ENCODE assay signal across 11 mouse cellular contexts in the genomic region with DNA sequence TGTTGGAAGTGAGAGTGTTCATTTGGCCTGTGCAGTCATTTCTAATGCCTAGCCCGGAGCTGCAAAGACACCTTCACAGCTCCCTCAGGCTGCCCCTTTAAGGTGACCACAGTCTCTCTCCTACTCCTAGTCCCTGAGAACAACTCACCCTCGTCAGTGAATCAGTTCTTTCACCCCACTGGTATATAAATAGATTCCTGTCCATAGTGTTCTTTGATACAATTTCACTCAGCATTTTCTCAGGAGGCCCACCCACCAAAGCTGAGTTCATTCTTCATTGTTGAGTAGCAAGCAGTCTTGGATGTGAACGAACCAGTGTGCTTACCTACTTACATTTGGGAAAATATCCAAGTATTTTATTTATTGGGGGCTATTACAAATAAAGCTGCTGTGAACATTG. TPM values are rescaled to one million over a fixed set of nuclear protein-coding genes. Genes with fewer than 3 reads are reported as not detected.
A peak's percentile ranks its signal among the peaks of the same experiment; 100 is the strongest.
DNase-seq lines count a peak whose midpoint lies in the region; TF ChIP-seq lines count a peak whose summit lies in the region.
"Had no signal": no experiment of that assay in that cellular context is flagged by ENCODE, and none has a peak within 500 bp of the region (broad histone marks: within the 10 kb centered on the region; RNA-seq: fewer than 3 reads in every experiment).

No protein-coding gene starts in this region.

- peaks cover 19% of the 10 kb centered on the region for H3K4me1 ChIP-seq in brown adipose tissue, adult 24 weeks (ENCODE audit: control insufficient read depth, insufficient read depth, insufficient read length, low read length)
- peaks cover 10% of the 10 kb centered on the region; the same call in 1 of the 2 replicates for H3K4me1 ChIP-seq in cerebellum, adult 2 months (ENCODE audit: control insufficient read depth, insufficient read depth, low read length)

- H3K4me3 ChIP-seq in gastrocnemius, adult 2 months: peak overlapping the region; percentile 23; the same call in 1 of the 2 replicates
- H3K4me3 ChIP-seq in left cerebral cortex, adult 2 months: no peak overlapping the region
- no peak overlapping the region for H3K4me3 ChIP-seq in brown adipose tissue, adult 24 weeks (ENCODE audit: insufficient read depth, low read depth, low read length)
- no peak overlapping the region for H3K4me3 ChIP-seq in macrophage (ENCODE audit: inconsistent target)
- H3K4me3 ChIP-seq in cerebellum, adult 2 months (replicated peaks; ENCODE audit: insufficient read depth, low read depth, low read length): no peak overlapping the region
- H3K4me3 ChIP-seq: erythroblast, embryonic 14.5 days; layer of hippocampus, adult 2 months; neural tube, embryonic 12.5 days had no signal

- no peaks in the 10 kb centered on the region for H3K79me2 ChIP-seq in macrophage (ENCODE audit: inconsistent target)

- peak overlapping the region; percentile 85 for H3K27ac ChIP-seq in gastrocnemius, adult 2 months
- peak overlapping the region; percentile 26; the same call in 1 of the 2 replicates for H3K27ac ChIP-seq in left cerebral cortex, adult 2 months
- peak overlapping the region; percentile 71 for H3K27ac ChIP-seq in brown adipose tissue, adult 24 weeks (replicated peaks; ENCODE audit: low read depth, low read length)
- H3K27ac ChIP-seq in macrophage: peak overlapping the region; percentile 97
- H3K27ac ChIP-seq in cerebellum, adult 2 months (ENCODE audit: insufficient read depth, low read length): no peak overlapping the region
- H3K27ac ChIP-seq: neural tube, embryonic 12.5 days had no signal

- H3K27me3 ChIP-seq in cerebellum, adult 2 months (ENCODE audit: control insufficient read depth, insufficient read depth, low read length): no peaks in the 10 kb centered on the region
- H3K27me3 ChIP-seq: neural tube, embryonic 12.5 days had no signal

- TF ChIP-seq CTCF in gastrocnemius, adult 2 months (IDR thresholded peaks at IDR 0.05): no peak
- TF ChIP-seq CTCF in left cerebral cortex, adult 2 months (IDR thresholded peaks at IDR 0.05): no peak
- TF ChIP-seq CTCF in cerebellum, adult 2 months (IDR thresholded peaks at IDR 0.05; ENCODE audit: borderline replicate concordance, insufficient read depth, low read depth, low read length): no peak

- H3K36me3 ChIP-seq in macrophage (ENCODE audit: inconsistent target): no peaks in the 10 kb centered on the region
- H3K36me3 ChIP-seq: neural tube, embryonic 12.5 days had no signal

- no peak for DNase-seq in gastrocnemius, adult 2 months
- DNase-seq in gastrocnemius, postnatal 25 days: no peak
- no peak for DNase-seq in left cerebral cortex, adult 2 months (ENCODE audit: extremely low spot score in 1 of 2, low spot score in 2 of 2)
- no peak for DNase-seq in left cerebral cortex, postnatal 14 days (ENCODE audit: low spot score in 2 of 2)
- no peak for DNase-seq in layer of hippocampus, postnatal 25 days (ENCODE audit: extremely low spot score in 1 of 2, low spot score in 1 of 2)
- DNase-seq in cerebellum, adult 2 months: no peak

- intact Hi-C loops in gastrocnemius, adult 2 months (cut with DNase I): loop anchor here (5.0 kb wide), 1 partner anchor 237 kb away; no protein-coding TSS in a partner anchor
- intact Hi-C loops in left cerebral cortex, adult 2 months (cut with DNase I): no loop called here
- intact Hi-C loops in left cerebral cortex, postnatal 14 days (cut with DNase I): no loop called here

- TF ChIP-seq POLR2A in cerebellum, adult 2 months (IDR thresholded peaks at IDR 0.05; ENCODE audit: borderline replicate concordance, insufficient read depth, low read length): no peak

- WGBS in macrophage (ENCODE audit: missing documents): 30% methylated on average over 3 of the region's 3 CpGs
- 83% methylated on average over 3 of the region's 3 CpGs for WGBS in cerebellum, adult 2 months

RNA-seq across cellular contexts. Expression of gene Stoml1, which starts 21.7 kb away (rescaled TPM):
- 1 to 10 TPM; 6.8 to 7.3 TPM for total RNA-seq in gastrocnemius, adult 2 months (2021)
- total RNA-seq in gastrocnemius, postnatal 25 days (2021): 1 to 10 TPM; 6.5 to 8.8 TPM
- total RNA-seq in left cerebral cortex, adult 2 months (2021): 10 to 100 TPM; 66.5 to 72.6 TPM
- total RNA-seq in left cerebral cortex, postnatal 14 days (2021): 10 to 100 TPM; 71.8 to 76.7 TPM
- polyA plus RNA-seq in brown adipose tissue, adult 24 weeks (2012; ENCODE audit: insufficient read depth, insufficient read length, missing spikeins): 7.9 and 8.1 TPM in 2 replicates
- total RNA-seq in macrophage (2018; cell fraction: chromatin; rRNA removed): 100 to 1,000 TPM in 13 of 26 experiments, 10 to 100 TPM in 13; 27.1 to 163 (median 99.6) TPM
- total RNA-seq in macrophage (2018; cell fraction: cytosol; rRNA removed): 10 to 100 TPM; 10.7 to 62.8 (median 27.9) TPM
- 100 to 1,000 TPM in 7 of 26 experiments, 10 to 100 TPM in 19; 29.0 to 154 (median 81.6) TPM for total RNA-seq in macrophage (2018; cell fraction: nucleus; rRNA removed)
- polyA plus RNA-seq in macrophage (2018): 18.3 to 33.2 TPM (median 18.3 TPM) in 3 replicates
- 10 to 100 TPM; 71.3 to 78.6 TPM for total RNA-seq in layer of hippocampus, postnatal 25 days (2021)
- polyA plus RNA-seq in cerebellum, adult 2 months (2012; rRNA removed): 98.3 and 99.1 TPM in 2 replicates
- polyA plus RNA-seq: erythroblast, embryonic 14.5 days had no signal

RNA-seq across cellular contexts. Expression of gene Pml, which starts 25.0 kb away (rescaled TPM):
- total RNA-seq in gastrocnemius, adult 2 months (2021): 1 to 10 TPM; 4.1 to 4.5 TPM
- total RNA-seq in gastrocnemius, postnatal 25 days (2021): 1 to 10 TPM; 3.5 to 4.6 TPM
- 10 to 100 TPM; 14.1 to 19.3 TPM for total RNA-seq in left cerebral cortex, adult 2 months (2021)
- 10 to 100 TPM; 12.2 to 13.6 TPM for total RNA-seq in left cerebral cortex, postnatal 14 days (2021)
- 6.6 and 9.4 TPM in 2 replicates for polyA plus RNA-seq in brown adipose tissue, adult 24 weeks (2012; ENCODE audit: insufficient read depth, insufficient read length, missing spikeins)
- total RNA-seq in macrophage (2018; cell fraction: chromatin; rRNA removed): 100 to 1,000 TPM in 20 of 26 experiments, 10 to 100 TPM in 6; 41.8 to 438 (median 201) TPM
- 100 to 1,000 TPM in 8 of 26 experiments, 10 to 100 TPM in 18; 24.3 to 136 (median 65.2) TPM for total RNA-seq in macrophage (2018; cell fraction: cytosol; rRNA removed)
- 100 to 1,000 TPM in 21 of 26 experiments, 10 to 100 TPM in 5; 55.4 to 358 (median 161) TPM for total RNA-seq in macrophage (2018; cell fraction: nucleus; rRNA removed)
- polyA plus RNA-seq in macrophage (2018): 34.6 to 63.1 TPM (median 37.1 TPM) in 3 replicates
- 10 to 100 TPM in 1 of 2 experiments, 1 to 10 TPM in 1; 8.4 to 11.0 TPM for total RNA-seq in layer of hippocampus, postnatal 25 days (2021)
- polyA plus RNA-seq in cerebellum, adult 2 months (2012; rRNA removed): 9.9 and 12.2 TPM in 2 replicates

RNA-seq across cellular contexts. Expression of gene Loxl1, which starts 38.4 kb away (rescaled TPM):
- 10 to 100 TPM; 10.6 to 17.9 TPM for total RNA-seq in gastrocnemius, adult 2 months (2021)
- 10 to 100 TPM; 19.1 to 28.7 TPM for total RNA-seq in gastrocnemius, postnatal 25 days (2021)
- total RNA-seq in left cerebral cortex, adult 2 months (2021): 1 to 10 TPM; 2.1 to 2.2 TPM
- total RNA-seq in left cerebral cortex, postnatal 14 days (2021): 1 to 10 TPM; 3.4 to 3.8 TPM
- 8.1 and 13.8 TPM in 2 replicates for polyA plus RNA-seq in brown adipose tissue, adult 24 weeks (2012; ENCODE audit: insufficient read depth, insufficient read length, missing spikeins)
- 10 to 100 TPM in 1 of 26 experiments, under 1 TPM in 5, not detected in 20; 0.21 to 23.8 (median 0.28) TPM for total RNA-seq in macrophage (2018; cell fraction: chromatin; rRNA removed)
- under 1 TPM in 2 of 26 experiments, not detected in 24; 0.03 to 0.05 TPM for total RNA-seq in macrophage (2018; cell fraction: cytosol; rRNA removed)
- total RNA-seq in macrophage (2018; cell fraction: nucleus; rRNA removed): 1 to 10 TPM in 1 of 26 experiments, not detected in 25; 3.7 TPM
- not detected in 3 replicates for polyA plus RNA-seq in macrophage (2018)
- total RNA-seq in layer of hippocampus, postnatal 25 days (2021): 1 to 10 TPM; 3.1 to 4.0 TPM
- 2.3 and 2.7 TPM in 2 replicates for polyA plus RNA-seq in cerebellum, adult 2 months (2012; rRNA removed)

Comparison
In these comparisons a context has a peak if more than half of its experiments do, and no peak if none do; other contexts are left out.
1. RNA of gene Stoml1, which starts 21.7 kb away (total RNA-seq): 71.3 to 78.6 TPM in layer of hippocampus, postnatal 25 days, 71.8 to 76.7 TPM in left cerebral cortex, postnatal 14 days and 66.5 to 72.6 TPM in left cerebral cortex, adult 2 months; 6.5 to 8.8 TPM in gastrocnemius, postnatal 25 days and 6.8 to 7.3 TPM in gastrocnemius, adult 2 months; every median in the first group is over 4 times any median in the second.